Mouse (Mus musculus) lung, postnatal 0 days (tissue): Measurements from ENCODE around the gene Dst. TPM values are rescaled to one million over a fixed set of nuclear protein-coding genes. Genes with fewer than 3 reads are reported as not detected.

Experiments used
- ATAC-seq: fragments of 200-750 bp; cut with Nextera tagmentation; 2 replicates; pipeline ENCODE4 v1.8.0; 2017; ENCODE audit warnings: moderate library complexity
- DNase-seq: peaks from one replicate; pipeline ENCODE4 v3.0.0-alpha.2; 2016; ENCODE audit warnings: low spot score
- H3K27ac ChIP-seq: fragments of 300-500 bp; sonication (generic); 2 replicates; pipeline ENCODE4 v1.5.1; 2014; ENCODE audit warnings: antibody characterized with exemption, mild to moderate bottlenecking, low read length, mixed read lengths
- H3K27me3 ChIP-seq: fragments of 300-500 bp; sonication (generic); replicated peaks from 2 replicates; pipeline ENCODE4 v1.6.1; 2014; ENCODE audit warnings: low read length, mixed read lengths; ENCODE audit not compliant: insufficient read depth
- H3K36me3 ChIP-seq: fragments of 300-500 bp; sonication (generic); 2 replicates; pipeline ENCODE4 v1.6.1; 2014; ENCODE audit warnings: low read length, mixed read lengths; ENCODE audit not compliant: insufficient read depth
- H3K4me1 ChIP-seq: fragments of 300-500 bp; sonication (generic); 2 replicates; pipeline ENCODE4 v1.6.1; 2014; ENCODE audit warnings: antibody characterized with exemption, low read depth, low read length, mixed read lengths; ENCODE audit not compliant: insufficient read depth
- H3K4me2 ChIP-seq: fragments of 300-500 bp; sonication (generic); replicated peaks from 2 replicates; pipeline ENCODE4 v1.6.1; 2014; ENCODE audit warnings: low read depth, mild to moderate bottlenecking, low read length, moderate library complexity, mixed read lengths
- H3K4me3 ChIP-seq: fragments of 300-500 bp; sonication (generic); 2 replicates; pipeline ENCODE4 v1.5.1; 2014; ENCODE audit warnings: low read depth, low read length
- H3K9ac ChIP-seq: fragments of 300-500 bp; sonication (generic); replicated peaks from 2 replicates; pipeline ENCODE4 v1.6.1; 2014; ENCODE audit warnings: low read depth, mild to moderate bottlenecking
- H3K9me3 ChIP-seq: fragments of 300-500 bp; sonication (generic); 2 replicates; pipeline ENCODE4 v1.6.1; 2016; ENCODE audit warnings: low read length, mixed read lengths
- CTCF ChIP-seq: IDR thresholded peaks from 2 replicates; pipeline ENCODE4 v1.5.1; 2016; ENCODE audit warnings: antibody characterized with exemption, mild to moderate bottlenecking
- EP300 ChIP-seq: IDR thresholded peaks from 2 replicates; pipeline ENCODE4 v1.6.1; 2016; ENCODE audit warnings: antibody characterized with exemption, mild to moderate bottlenecking, control low read depth
- WGBS: fragments of 180-500 bp; shearing (Covaris S2); extraction: QIAGEN DNeasy Blood & Tissue Kit; methylation state at CpG from one replicate; pipeline ENCODE4 v1.1.7; 2014; 5-methylcytosine and 5-hydroxymethylcytosine counted together
- polyA plus RNA-seq: library from polyadenylated mRNA; unstranded; fragments of >200 nt; fragmentation: Nextera tagmentation; extraction: Ambion mirVana; gene quantifications from 2 replicates; pipeline ENCODE4 v1.2.1, GENCODE M21; 2015

Gene Dst
- polyA plus RNA-seq, 1 experiment from 2014 or later = 18.1 TPM

GRCm38 (mm10) chr1:33911589-33911988 is 3.6 kb downstream of the Dst start:
- no peak overlapping the region for H3K27ac ChIP-seq
- H3K4me2 ChIP-seq = no peak overlapping the region
- H3K9me3 ChIP-seq = no peaks in the 10 kb centered on the region
- H3K4me1 ChIP-seq = no peaks in the 10 kb centered on the region
- WGBS = 64% methylated on average over 8 of the region's 8 CpGs
- TF ChIP-seq EP300 (no peak), CTCF (no peak)
- DNase-seq = no peak
- no peak overlapping the region for H3K9ac ChIP-seq
- no peak overlapping the region for H3K4me3 ChIP-seq
- no peak for ATAC-seq
- no peaks in the 10 kb centered on the region for H3K36me3 ChIP-seq
- H3K27me3 ChIP-seq = peaks cover 13% of the 10 kb centered on the region

- H3K9ac ChIP-seq = no peak overlapping the region
- no peaks in the 10 kb centered on the region for H3K4me1 ChIP-seq
- TF ChIP-seq CTCF = no peak
- TF ChIP-seq EP300 = no peak
- H3K27me3 ChIP-seq = no peaks in the 10 kb centered on the region
- no peak overlapping the region for H3K4me3 ChIP-seq
- no peak overlapping the region for H3K4me2 ChIP-seq
- DNase-seq (no peak), ATAC-seq (no peak)
- H3K36me3 ChIP-seq = no peaks in the 10 kb centered on the region
- WGBS = 95% methylated on average over 5 of the region's 5 CpGs
- H3K9me3 ChIP-seq = no peaks in the 10 kb centered on the region
- H3K27ac ChIP-seq = no peak overlapping the region
Observed at GRCm38 (mm10) chr1:33916554-33916953, 8.5 kb downstream of the Dst start.

- TF ChIP-seq EP300 = no peak
- no peak for TF ChIP-seq CTCF
- Histone ChIP-seq H3K9me3 (no peaks in the 10 kb centered on the region), H3K36me3 (no peaks in the 10 kb centered on the region), H3K4me3 (no peak overlapping the region), H3K4me1 (no peaks in the 10 kb centered on the region), H3K4me2 (no peak overlapping the region), H3K9ac (no peak overlapping the region), H3K27ac (no peak overlapping the region), H3K27me3 (no peaks in the 10 kb centered on the region)
- DNase-seq = no peak
- ATAC-seq = no peak
- WGBS = 58% methylated on average over 7 of the region's 7 CpGs
Observed at GRCm38 (mm10) chr1:33922975-33923374, 14.9 kb downstream of the Dst start.

- no peaks in the 10 kb centered on the region for H3K27me3 ChIP-seq
- no peaks in the 10 kb centered on the region for H3K9me3 ChIP-seq
- DNase-seq (no peak), ATAC-seq (no peak)
- no peak overlapping the region for H3K4me2 ChIP-seq
- H3K4me1 ChIP-seq = no peaks in the 10 kb centered on the region
- H3K4me3 ChIP-seq = no peak overlapping the region
- H3K9ac ChIP-seq = no peak overlapping the region
- 42% methylated on average over 3 of the region's 3 CpGs for WGBS
- no peaks in the 10 kb centered on the region for H3K36me3 ChIP-seq
- TF ChIP-seq EP300 (no peak), CTCF (no peak)
- H3K27ac ChIP-seq = no peak overlapping the region
Observed at GRCm38 (mm10) chr1:33925283-33925682, 17.3 kb downstream of the Dst start.

- no peak overlapping the region for H3K9ac ChIP-seq
- H3K4me1 ChIP-seq = no peaks in the 10 kb centered on the region
- ATAC-seq = no peak
- H3K4me2 ChIP-seq = no peak overlapping the region
- no peaks in the 10 kb centered on the region for H3K9me3 ChIP-seq
- TF ChIP-seq CTCF = no peak
- TF ChIP-seq EP300 = no peak
- no peaks in the 10 kb centered on the region for H3K27me3 ChIP-seq
- no peak for DNase-seq
- no peaks in the 10 kb centered on the region for H3K36me3 ChIP-seq
- WGBS = 71% methylated on average over 7 of the region's 7 CpGs
- H3K27ac ChIP-seq = no peak overlapping the region
- no peak overlapping the region for H3K4me3 ChIP-seq
Observed at GRCm38 (mm10) chr1:33927466-33927865, 19.4 kb downstream of the Dst start.

- H3K4me1 ChIP-seq = no peaks in the 10 kb centered on the region
- H3K27ac ChIP-seq = no peak overlapping the region
- no peak overlapping the region for H3K9ac ChIP-seq
- no peak for DNase-seq
- H3K36me3 ChIP-seq = no peaks in the 10 kb centered on the region
- ATAC-seq = no peak
- TF ChIP-seq EP300 (no peak), CTCF (no peak)
- H3K4me2 ChIP-seq = no peak overlapping the region
- no peak overlapping the region for H3K4me3 ChIP-seq
- 82% methylated on average over 8 of the region's 8 CpGs for WGBS
- no peaks in the 10 kb centered on the region for H3K27me3 ChIP-seq
- no peaks in the 10 kb centered on the region for H3K9me3 ChIP-seq
Observed at GRCm38 (mm10) chr1:33931791-33932190, 23.8 kb downstream of the Dst start.

- Histone ChIP-seq H3K4me1 (no peaks in the 10 kb centered on the region), H3K27me3 (no peaks in the 10 kb centered on the region), H3K9ac (no peak overlapping the region), H3K27ac (no peak overlapping the region), H3K36me3 (no peaks in the 10 kb centered on the region), H3K9me3 (no peaks in the 10 kb centered on the region), H3K4me3 (no peak overlapping the region), H3K4me2 (no peak overlapping the region)
- DNase-seq (no peak), ATAC-seq (no peak)
- WGBS = 87% methylated on average over 3 of the region's 3 CpGs
- TF ChIP-seq EP300 = no peak
- no peak for TF ChIP-seq CTCF
Observed at GRCm38 (mm10) chr1:33932196-33932595, 24.2 kb downstream of the Dst start.
